Comparison of ENCODE assay signal across 8 mouse cellular contexts in genomic region chr6:115361606-115362462, GRCm38 (mm10). TPM values are rescaled to one million over a fixed set of nuclear protein-coding genes. Genes with fewer than 3 reads are reported as not detected.
DNase-seq lines count a peak whose midpoint lies in the region; ATAC-seq and TF ChIP-seq lines count a peak whose summit lies in the region.

No protein-coding gene starts in this region.

- no peak overlapping the region; the same call in 1 of the 2 replicates for H3K9ac ChIP-seq in forebrain, embryonic 11.5 days (ENCODE audit: low read length)
- H3K9ac ChIP-seq in heart, embryonic 15.5 days, result peak overlapping the region; percentile 70
- peak overlapping the region; percentile 50 for H3K9ac ChIP-seq in lung, embryonic 15.5 days

- ATAC-seq in forebrain, embryonic 11.5 days (replicated peaks; ENCODE audit: low FRiP score), result peak; percentile 65
- peak; percentile 47; the same call in 1 of the 2 replicates for ATAC-seq in heart, embryonic 15.5 days (replicated peaks; ENCODE audit: insufficient number of reproducible peaks, insufficient read depth, low FRiP score, low read depth)
- peak; percentile 55; the same call in 1 of the 2 replicates for ATAC-seq in lung, embryonic 15.5 days (ENCODE audit: borderline replicate concordance, extremely low read depth, low FRiP score, low TSS enrichment)

- peak; percentile 13 for DNase-seq in 3134 (ENCODE audit: extremely low read depth, insufficient read length, low spot score)
- DNase-seq in adrenal gland, postnatal 36 days, result peak; percentile 4 to 30
- peak; percentile 64 for DNase-seq in forebrain, embryonic 11.5 days (ENCODE audit: low spot score)
- peak; percentile 21 for DNase-seq in kidney, postnatal 10 days
- peak; percentile 69 to 74 for DNase-seq in urinary bladder, adult 18-20 months (ENCODE audit: low spot score in 2 of 2)

- H3K36me3 ChIP-seq in forebrain, embryonic 11.5 days (ENCODE audit: control insufficient read depth, insufficient read depth, low read length), result no peaks in the 10 kb centered on the region
- H3K36me3 ChIP-seq in heart, embryonic 15.5 days, result no peaks in the 10 kb centered on the region
- H3K36me3 ChIP-seq in lung, embryonic 15.5 days, result no peaks in the 10 kb centered on the region

- H3K9me3 ChIP-seq in forebrain, embryonic 11.5 days (ENCODE audit: control insufficient read depth, low read length), result peaks cover 4% of the 10 kb centered on the region; the same call in 1 of the 2 replicates
- no peaks in the 10 kb centered on the region for H3K9me3 ChIP-seq in heart, embryonic 15.5 days (replicated peaks)
- no peaks in the 10 kb centered on the region for H3K9me3 ChIP-seq in lung, embryonic 15.5 days

- H3K27ac ChIP-seq in forebrain, embryonic 11.5 days (ENCODE audit: low read depth, low read length), result no peak overlapping the region
- H3K27ac ChIP-seq in heart, embryonic 15.5 days, result no peak overlapping the region
- H3K27ac ChIP-seq in lung, embryonic 15.5 days, result no peak overlapping the region
- peak overlapping the region; percentile 91 for H3K27ac ChIP-seq in olfactory bulb, adult 2 months (ENCODE audit: insufficient read depth, low read depth, low read length)

- H3K27me3 ChIP-seq in forebrain, embryonic 11.5 days (ENCODE audit: control insufficient read depth, insufficient read depth, low read length), result peaks cover 21% of the 10 kb centered on the region
- H3K27me3 ChIP-seq in heart, embryonic 15.5 days, result peaks cover 23% of the 10 kb centered on the region
- H3K27me3 ChIP-seq in lung, embryonic 15.5 days, result peaks cover 18% of the 10 kb centered on the region; the same call in 1 of the 2 replicates

- peak overlapping the region; percentile 51 for H3K4me3 ChIP-seq in forebrain, embryonic 11.5 days (ENCODE audit: low read depth, low read length)
- H3K4me3 ChIP-seq in heart, embryonic 15.5 days, result peak overlapping the region; percentile 66
- peak overlapping the region; percentile 57 for H3K4me3 ChIP-seq in lung, embryonic 15.5 days
- H3K4me3 ChIP-seq in olfactory bulb, adult 2 months (ENCODE audit: insufficient read depth, low read depth, low read length), result peak overlapping the region; percentile 76

- no peak; the same call in 1 of the 2 replicates for TF ChIP-seq POLR2A in olfactory bulb, adult 2 months (IDR thresholded peaks at IDR 0.05; ENCODE audit: insufficient read depth, low read depth, low read length)

- 1% methylated on average over 48 of the region's 48 CpGs for WGBS in forebrain, embryonic 11.5 days
- 3% methylated on average over 48 of the region's 48 CpGs for WGBS in heart, embryonic 15.5 days
- WGBS in lung, embryonic 15.5 days, result 2% methylated on average over 48 of the region's 48 CpGs
- 6% methylated on average over 48 of the region's 48 CpGs for WGBS in olfactory bulb, adult 2 months

- H3K4me2 ChIP-seq in forebrain, embryonic 11.5 days (ENCODE audit: low read depth, low read length, severe bottlenecking), result peak overlapping the region; percentile 99
- peak overlapping the region; percentile 100 for H3K4me2 ChIP-seq in heart, embryonic 15.5 days
- H3K4me2 ChIP-seq in lung, embryonic 15.5 days, result peak overlapping the region; percentile 98

- no peak for TF ChIP-seq CTCF in olfactory bulb, adult 2 months (IDR thresholded peaks at IDR 0.05; ENCODE audit: insufficient read depth, low read depth, low read length)

- H3K4me1 ChIP-seq in forebrain, embryonic 11.5 days (replicated peaks; ENCODE audit: control insufficient read depth, insufficient read depth, low read length), result peaks cover 5% of the 10 kb centered on the region; the same call in 1 of the 2 replicates
- H3K4me1 ChIP-seq in heart, embryonic 15.5 days (replicated peaks), result peaks cover 13% of the 10 kb centered on the region
- H3K4me1 ChIP-seq in lung, embryonic 15.5 days, result peaks cover 11% of the 10 kb centered on the region; the same call in 1 of the 2 replicates
- H3K4me1 ChIP-seq in olfactory bulb, adult 2 months (ENCODE audit: control insufficient read depth, insufficient read depth, low read length), result 0 out of 2 replicates have a peak, but pooled peaks cover 9% of the 10 kb centered on the region

RNA-seq across cellular contexts. Expression of gene Pparg, which starts 1.1 kb away (rescaled TPM):
- total RNA-seq in adrenal gland, postnatal 36 days (2021), result 10 to 100 TPM; 50.4 to 65.3 TPM
- 0.43 TPM in 1 of 2 replicates, not detected in the other for polyA plus RNA-seq in forebrain, embryonic 11.5 days (2014; fragmentation: Nextera tagmentation; extraction: Ambion mirVana)
- polyA plus RNA-seq in heart, embryonic 15.5 days (2015; fragmentation: Nextera tagmentation; extraction: Ambion mirVana), result 2.5 and 3.7 TPM in 2 replicates
- polyA plus RNA-seq in lung, embryonic 15.5 days (2015; fragmentation: Nextera tagmentation; extraction: Ambion mirVana), result 3.9 and 4.2 TPM in 2 replicates
- polyA plus RNA-seq in olfactory bulb, adult 2 months (2012; ENCODE audit: insufficient read depth, insufficient read length, low replicate concordance, missing spikeins), result not detected in 2 replicates

Comparison
In these comparisons a context has a peak if more than half of its experiments do, and no peak if none do; other contexts are left out.
1. DNase-seq: peak in every context shown above with its lines; median percentile 72 in urinary bladder, adult 18-20 months; 64 in forebrain, embryonic 11.5 days; 21 in kidney, postnatal 10 days; 17 in adrenal gland, postnatal 36 days; 13 in 3134.